Mouse (Mus musculus): ENCODE data around the gene Nom1.
"Not testable (repeated sequence)": the region's sequence is repeated elsewhere in the genome, so short reads cannot be mapped to it uniquely, and the experiment has no call there.

The Nom1 gene

GRCm38 (mm10) chr5:29434228-29434871, at the start of gene Nom1:
Nom1 (plus strand) TSS chr5:29434664.
- peak; percentile 41 for DNase-seq (ENCODE audit: low spot score)

GRCm38 (mm10) chr5:29387591-29387990, 46.9 kb upstream of the Nom1 start:
- no peak for DNase-seq (ENCODE audit: low spot score)

- no peak for DNase-seq (ENCODE audit: low spot score)
Observed at GRCm38 (mm10) chr5:29388181-29388943, 46.1 kb upstream of the Nom1 start.

- DNase-seq (ENCODE audit: low spot score): peak; percentile 70
Observed at GRCm38 (mm10) chr5:29388944-29389765, 45.3 kb upstream of the Nom1 start.

GRCm38 (mm10) chr5:29398427-29398826, 36.0 kb upstream of the Nom1 start:
- DNase-seq (ENCODE audit: low spot score): no peak

GRCm38 (mm10) chr5:29410854-29411253, 23.6 kb upstream of the Nom1 start:
- DNase-seq (ENCODE audit: low spot score): no peak

- no peak for DNase-seq (ENCODE audit: low spot score)
Observed at GRCm38 (mm10) chr5:29413041-29413440, 21.4 kb upstream of the Nom1 start.

- not testable (repeated sequence) for DNase-seq (ENCODE audit: low spot score)
Observed at GRCm38 (mm10) chr5:29423330-29423729, 11.1 kb upstream of the Nom1 start.

- no peak for DNase-seq (ENCODE audit: low spot score)
Observed at GRCm38 (mm10) chr5:29434872-29435358, 451 bp downstream of the Nom1 start.

- no peak for DNase-seq (ENCODE audit: low spot score)
Observed at GRCm38 (mm10) chr5:29435491-29435890, 1.0 kb downstream of the Nom1 start.

- not testable (repeated sequence) for DNase-seq (ENCODE audit: low spot score)
Observed at GRCm38 (mm10) chr5:29436728-29437127, 2.3 kb downstream of the Nom1 start.

GRCm38 (mm10) chr5:29445275-29445674, 10.8 kb downstream of the Nom1 start:
- no peak for DNase-seq (ENCODE audit: low spot score)

- DNase-seq (ENCODE audit: low spot score): no peak
Observed at GRCm38 (mm10) chr5:29452352-29452751, 17.9 kb downstream of the Nom1 start.

- DNase-seq (ENCODE audit: low spot score): no peak
Observed at GRCm38 (mm10) chr5:29456895-29457656, 22.6 kb downstream of the Nom1 start.

GRCm38 (mm10) chr5:29462943-29463686, 28.7 kb downstream of the Nom1 start:
- DNase-seq (ENCODE audit: low spot score): no peak

GRCm38 (mm10) chr5:29467489-29468350, 33.3 kb downstream of the Nom1 start:
- DNase-seq (ENCODE audit: low spot score): no peak

- no peak for DNase-seq (ENCODE audit: low spot score)
Observed at GRCm38 (mm10) chr5:29468351-29469065, 34.0 kb downstream of the Nom1 start.

- no peak for DNase-seq (ENCODE audit: low spot score)
Observed at GRCm38 (mm10) chr5:29469501-29469900, 35.0 kb downstream of the Nom1 start.

- no peak for DNase-seq (ENCODE audit: low spot score)
Observed at GRCm38 (mm10) chr5:29470271-29470670, 35.8 kb downstream of the Nom1 start.

Data from urinary bladder, postnatal 10 days (tissue).